10 mouse cellular contexts compared by ENCODE assay signal in genomic region chr12:116176930-116177329, GRCm38 (mm10).
DNase-seq lines count a peak whose midpoint lies in the region; ATAC-seq and TF ChIP-seq lines count a peak whose summit lies in the region.
"Had no signal": no experiment of that assay in that cellular context is flagged by ENCODE, and none has a peak within 500 bp of the region (broad histone marks: within the 10 kb centered on the region; RNA-seq: fewer than 3 reads in every experiment).

No protein-coding gene starts in this region.

- H3K4me2 ChIP-seq in forebrain, embryonic 14.5 days (ENCODE audit: low read length): no peak overlapping the region
- H3K4me2 ChIP-seq: neural tube, embryonic 13.5 days had no signal

- no peak overlapping the region for H3K27ac ChIP-seq in testis, adult 2 months (ENCODE audit: control insufficient read depth, insufficient read depth, low read depth, low read length)
- H3K27ac ChIP-seq in forebrain, embryonic 14.5 days (ENCODE audit: low read depth, low read length): no peak overlapping the region
- H3K27ac ChIP-seq: neural tube, embryonic 13.5 days had no signal

- no peaks in the 10 kb centered on the region for H3K4me1 ChIP-seq in testis, adult 2 months (ENCODE audit: control insufficient read depth, insufficient read depth, low read length)
- H3K4me1 ChIP-seq in forebrain, embryonic 14.5 days (ENCODE audit: control insufficient read depth, insufficient read depth, low read length): no peaks in the 10 kb centered on the region
- H3K4me1 ChIP-seq: neural tube, embryonic 13.5 days had no signal

- ATAC-seq in monocyte, adult 5-6 weeks (replicated peaks; ENCODE audit: insufficient number of reproducible peaks, low FRiP score, low TSS enrichment, poor library complexity, severe bottlenecking): peak; percentile 63
- no peak for ATAC-seq in forebrain, embryonic 14.5 days

- H3K4me3 ChIP-seq in testis, adult 2 months (ENCODE audit: control insufficient read depth, low read depth, low read length): no peak overlapping the region
- no peak overlapping the region for H3K4me3 ChIP-seq in forebrain, embryonic 14.5 days (ENCODE audit: low read depth, low read length)
- H3K4me3 ChIP-seq: neural tube, embryonic 13.5 days had no signal

- H3K9me3 ChIP-seq in forebrain, embryonic 14.5 days (replicated peaks; ENCODE audit: control insufficient read depth, low read length): no peaks in the 10 kb centered on the region
- H3K9me3 ChIP-seq: neural tube, embryonic 13.5 days had no signal

- H3K9ac ChIP-seq in forebrain, embryonic 14.5 days (ENCODE audit: low read length): no peak overlapping the region
- H3K9ac ChIP-seq: neural tube, embryonic 13.5 days had no signal

- no peak for TF ChIP-seq POLR2A in testis, adult 2 months (IDR thresholded peaks at IDR 0.05; ENCODE audit: control insufficient read depth, low read depth, low read length)

- H3K36me3 ChIP-seq in testis, adult 2 months (ENCODE audit: control insufficient read depth, insufficient read depth, low read length): no peaks in the 10 kb centered on the region
- no peaks in the 10 kb centered on the region for H3K36me3 ChIP-seq in forebrain, embryonic 14.5 days (ENCODE audit: control insufficient read depth, insufficient read depth, low read length)
- H3K36me3 ChIP-seq: neural tube, embryonic 13.5 days had no signal

- no peak for DNase-seq in testis, postnatal 14 days (ENCODE audit: low spot score)
- DNase-seq in c-Kit-negative CD71-positive TER-119-positive erythroid progenitor cells, embryonic 14.5 days (ENCODE audit: low read depth, low spot score): peak; percentile 17
- DNase-seq in right cerebral cortex, postnatal 14 days: no peak
- no peak for DNase-seq in forebrain, embryonic 14.5 days (ENCODE audit: low spot score)
- no peak for DNase-seq in heart, adult 8-10 months (ENCODE audit: low spot score)
- DNase-seq in urinary bladder, postnatal 14 days (ENCODE audit: low spot score): no peak
- DNase-seq: cerebellum, postnatal 25 days had no signal

- TF ChIP-seq CTCF in testis, adult 2 months (IDR thresholded peaks at IDR 0.05; ENCODE audit: control insufficient read depth, insufficient read depth, insufficient replicate concordance, low read depth, low read length): peak; percentile 69; the same call in 1 of the 2 replicates

- no peaks in the 10 kb centered on the region for H3K27me3 ChIP-seq in testis, adult 2 months (ENCODE audit: control insufficient read depth, insufficient read depth, low read length)
- no peaks in the 10 kb centered on the region for H3K27me3 ChIP-seq in forebrain, embryonic 14.5 days (replicated peaks; ENCODE audit: control insufficient read depth, insufficient read depth, low read length)
- H3K27me3 ChIP-seq: neural tube, embryonic 13.5 days had no signal

- 93% methylated on average over 3 of the region's 3 CpGs for WGBS in forebrain, embryonic 14.5 days
